Comparison of ENCODE assay signal across 10 mouse cellular contexts in genomic region chr10:53429539-53430344, GRCm38 (mm10). TPM values are rescaled to one million over a fixed set of nuclear protein-coding genes. Genes with fewer than 3 reads are reported as not detected.
DNase-seq lines count a peak whose midpoint lies in the region; ATAC-seq lines count a peak whose summit lies in the region.
"Had no signal": no experiment of that assay in that cellular context is flagged by ENCODE, and none has a peak within 500 bp of the region (broad histone marks: within the 10 kb centered on the region; RNA-seq: fewer than 3 reads in every experiment).

No protein-coding gene starts in this region.

- no peaks in the 10 kb centered on the region for H3K9me3 ChIP-seq in heart, embryonic 13.5 days
- H3K9me3 ChIP-seq in forebrain, embryonic 11.5 days (ENCODE audit: control insufficient read depth, low read length) = no peaks in the 10 kb centered on the region
- no peaks in the 10 kb centered on the region for H3K9me3 ChIP-seq in limb, embryonic 13.5 days
- H3K9me3 ChIP-seq: liver, embryonic 15.5 days had no signal

- H3K27ac ChIP-seq in heart, embryonic 13.5 days (replicated peaks) = peak overlapping the region; percentile 39
- H3K27ac ChIP-seq in forebrain, embryonic 11.5 days (ENCODE audit: low read depth, low read length) = no peak overlapping the region
- H3K27ac ChIP-seq in limb, embryonic 13.5 days = peak overlapping the region; percentile 48; the same call in 1 of the 2 replicates
- H3K27ac ChIP-seq: liver, embryonic 15.5 days had no signal

- peak overlapping the region; percentile 28; the same call in 1 of the 2 replicates for H3K9ac ChIP-seq in heart, embryonic 13.5 days
- no peak overlapping the region for H3K9ac ChIP-seq in forebrain, embryonic 11.5 days (ENCODE audit: low read length)
- H3K9ac ChIP-seq in limb, embryonic 13.5 days = no peak overlapping the region
- H3K9ac ChIP-seq: liver, embryonic 15.5 days had no signal

- H3K4me2 ChIP-seq in heart, embryonic 13.5 days = no peak overlapping the region
- H3K4me2 ChIP-seq in forebrain, embryonic 11.5 days (ENCODE audit: low read depth, low read length, severe bottlenecking) = no peak overlapping the region
- peak overlapping the region; percentile 2; the same call in 1 of the 2 replicates for H3K4me2 ChIP-seq in limb, embryonic 13.5 days (replicated peaks)
- H3K4me2 ChIP-seq: liver, embryonic 15.5 days had no signal

- 50% methylated on average over 7 of the region's 7 CpGs for WGBS in heart, embryonic 13.5 days
- WGBS in forebrain, embryonic 11.5 days = 40% methylated on average over 7 of the region's 7 CpGs
- WGBS in limb, embryonic 13.5 days = 18% methylated on average over 7 of the region's 7 CpGs

- H3K36me3 ChIP-seq in heart, embryonic 13.5 days = no peaks in the 10 kb centered on the region
- H3K36me3 ChIP-seq in forebrain, embryonic 11.5 days (ENCODE audit: control insufficient read depth, insufficient read depth, low read length) = no peaks in the 10 kb centered on the region
- H3K36me3 ChIP-seq in limb, embryonic 13.5 days = no peaks in the 10 kb centered on the region
- H3K36me3 ChIP-seq: liver, embryonic 15.5 days had no signal

- H3K4me1 ChIP-seq in heart, embryonic 13.5 days = peaks cover 24% of the 10 kb centered on the region
- 0 out of 2 replicates have a peak, but pooled peaks cover 1% of the 10 kb centered on the region for H3K4me1 ChIP-seq in forebrain, embryonic 11.5 days (replicated peaks; ENCODE audit: control insufficient read depth, insufficient read depth, low read length)
- H3K4me1 ChIP-seq in limb, embryonic 13.5 days = peaks cover 41% of the 10 kb centered on the region

- no peak for DNase-seq in heart, adult 9 months (ENCODE audit: low spot score in 2 of 2)
- peak; percentile 43 for DNase-seq in Muller cell, postnatal 12 days (ENCODE audit: inconsistent ontology term)
- DNase-seq in forebrain, embryonic 11.5 days (ENCODE audit: low spot score) = peak; percentile 60
- no peak for DNase-seq in frontal cortex, postnatal 25 days (ENCODE audit: low spot score in 2 of 2)
- no peak for DNase-seq in frontal cortex, postnatal 14 days (ENCODE audit: low spot score in 2 of 2)
- DNase-seq in layer of hippocampus, postnatal 10 days (ENCODE audit: low spot score in 2 of 2) = no peak
- DNase-seq: right cerebral cortex, adult 18-20 months had no signal

- H3K4me3 ChIP-seq in heart, embryonic 13.5 days = no peak overlapping the region
- no peak overlapping the region for H3K4me3 ChIP-seq in forebrain, embryonic 11.5 days (ENCODE audit: low read depth, low read length)
- H3K4me3 ChIP-seq in limb, embryonic 13.5 days = no peak overlapping the region
- H3K4me3 ChIP-seq: liver, embryonic 15.5 days had no signal

- no peak for ATAC-seq in heart, embryonic 13.5 days (ENCODE audit: extremely low read depth, insufficient number of reproducible peaks, low FRiP score, low TSS enrichment)
- peak; percentile 78 for ATAC-seq in forebrain, embryonic 11.5 days (replicated peaks; ENCODE audit: low FRiP score)
- peak; percentile 51 for ATAC-seq in limb, embryonic 13.5 days (ENCODE audit: low FRiP score, low read depth)

- no peaks in the 10 kb centered on the region for H3K27me3 ChIP-seq in heart, embryonic 13.5 days (replicated peaks)
- H3K27me3 ChIP-seq in forebrain, embryonic 11.5 days (ENCODE audit: control insufficient read depth, insufficient read depth, low read length) = no peaks in the 10 kb centered on the region
- no peaks in the 10 kb centered on the region for H3K27me3 ChIP-seq in limb, embryonic 13.5 days
- H3K27me3 ChIP-seq: liver, embryonic 15.5 days had no signal

RNA-seq across cellular contexts. Expression of gene Cep85l, which starts 50.0 kb away (rescaled TPM):
- 3.1 and 3.6 TPM in 2 replicates for polyA plus RNA-seq in heart, embryonic 13.5 days (2015; fragmentation: Nextera tagmentation; extraction: Ambion mirVana)
- 4.8 and 5.5 TPM in 2 replicates for polyA plus RNA-seq in forebrain, embryonic 11.5 days (2014; fragmentation: Nextera tagmentation; extraction: Ambion mirVana)
- 7.6 and 8.5 TPM in 2 replicates for polyA plus RNA-seq in limb, embryonic 13.5 days (2015; fragmentation: Nextera tagmentation; extraction: Ambion mirVana)
- 10 to 100 TPM; 20.9 to 21.4 TPM for total RNA-seq in layer of hippocampus, postnatal 10 days (2021)

Comparison
In these comparisons a context has a peak if more than half of its experiments do, and no peak if none do; other contexts are left out.
1. DNase-seq: peak in Muller cell, postnatal 12 days (single experiment) and forebrain, embryonic 11.5 days (single experiment); none in heart, adult 9 months (0 of 2), frontal cortex, postnatal 25 days (0 of 2), frontal cortex, postnatal 14 days (0 of 2) and layer of hippocampus, postnatal 10 days (0 of 2).